In the genomic region with DNA sequence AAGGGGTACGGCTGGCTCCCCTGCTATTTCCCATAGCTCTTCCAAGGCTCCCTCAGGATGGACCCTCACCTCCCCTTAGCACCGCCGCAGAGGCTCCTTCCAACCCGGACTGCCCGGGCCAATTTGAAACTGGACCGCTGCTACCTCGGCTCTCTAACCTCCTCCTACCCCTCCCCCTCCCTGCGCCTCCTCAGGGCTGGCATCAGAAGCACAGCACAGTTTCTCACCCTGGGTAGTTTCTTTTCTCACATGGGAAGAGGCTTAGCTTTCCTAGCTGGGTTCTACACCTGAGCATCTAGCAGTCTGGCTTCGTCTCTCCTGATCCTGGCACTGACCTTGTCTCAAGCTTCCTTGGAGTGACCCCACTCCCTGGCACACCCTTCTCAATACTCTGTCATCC, we compare ENCODE assay signal across 16 mouse cellular contexts. TPM values are rescaled to one million over a fixed set of nuclear protein-coding genes. Genes with fewer than 3 reads are reported as not detected.
DNase-seq lines count a peak whose midpoint lies in the region; ATAC-seq and TF ChIP-seq lines count a peak whose summit lies in the region.
"Had no signal": no experiment of that assay in that cellular context is flagged by ENCODE, and none has a peak within 500 bp of the region (broad histone marks: within the 10 kb centered on the region; RNA-seq: fewer than 3 reads in every experiment).

No protein-coding gene starts in this region.

- DNase-seq in embryo, embryonic 10.5 days (ENCODE audit: low spot score): peak; percentile 6
- no peak for DNase-seq in embryo, embryonic 10 days (ENCODE audit: low spot score)
- no peak for DNase-seq in lung, embryonic 14.5 days
- DNase-seq in lung, postnatal 10 days: no peak
- DNase-seq in kidney, adult 18-20 months: peak; percentile 55
- no peak for DNase-seq in limb, embryonic 10.5 days (ENCODE audit: low spot score)
- DNase-seq in cerebellum, adult 18-20 months: no peak
- no peak for DNase-seq in left cerebral cortex, postnatal 25 days (ENCODE audit: low spot score in 2 of 2)
- DNase-seq: adrenal gland, postnatal 36 days; cerebellum, adult 11 months had no signal

- TF ChIP-seq CTCF in lung, embryonic 14.5 days (IDR thresholded peaks at IDR 0.05; ENCODE audit: low read depth): no peak

- no peak overlapping the region for H3K4me3 ChIP-seq in lung, embryonic 14.5 days (ENCODE audit: low read depth, low read length)
- H3K4me3 ChIP-seq in limb, embryonic 10.5 days: 0 out of 2 replicates have a peak overlapping the region, but pooled peaks have one; percentile 7
- H3K4me3 ChIP-seq: layer of hippocampus, adult 2 months had no signal

- H3K9me3 ChIP-seq in lung, embryonic 14.5 days (ENCODE audit: low read depth, low read length): no peaks in the 10 kb centered on the region
- H3K9me3 ChIP-seq in limb, embryonic 10.5 days (replicated peaks): no peaks in the 10 kb centered on the region

- H3K27me3 ChIP-seq in lung, embryonic 14.5 days (ENCODE audit: insufficient read depth, low read length): peaks cover 4% of the 10 kb centered on the region; the same call in 1 of the 2 replicates
- H3K27me3 ChIP-seq in limb, embryonic 10.5 days (ENCODE audit: low read depth, poor library complexity, severe bottlenecking): no peaks in the 10 kb centered on the region

- H3K27ac ChIP-seq in lung, embryonic 14.5 days (ENCODE audit: low read depth): no peak overlapping the region
- no peak overlapping the region for H3K27ac ChIP-seq in limb, embryonic 10.5 days
- H3K27ac ChIP-seq: layer of hippocampus, adult 2 months; macrophage had no signal

- peak overlapping the region; percentile 42; the same call in 1 of the 2 replicates for H3K4me2 ChIP-seq in lung, embryonic 14.5 days

- no peaks in the 10 kb centered on the region for H3K36me3 ChIP-seq in lung, embryonic 14.5 days (ENCODE audit: insufficient read depth)
- H3K36me3 ChIP-seq in limb, embryonic 10.5 days: no peaks in the 10 kb centered on the region

- H3K9ac ChIP-seq in lung, embryonic 14.5 days: no peak overlapping the region

- no peaks in the 10 kb centered on the region for H3K4me1 ChIP-seq in lung, embryonic 14.5 days (ENCODE audit: insufficient read depth)
- H3K4me1 ChIP-seq in limb, embryonic 10.5 days: peaks cover 13% of the 10 kb centered on the region

- intact Hi-C loops in left cerebral cortex, postnatal 25 days (cut with DNase I): no loop called here

- WGBS in lung, embryonic 14.5 days: 11% methylated on average over 9 of the region's 9 CpGs
- WGBS in limb, embryonic 10.5 days: 10% methylated on average over 9 of the region's 9 CpGs

- no peak for ATAC-seq in lung, embryonic 14.5 days (ENCODE audit: insufficient read depth)
- ATAC-seq: forebrain, embryonic 16.5 days; hindbrain, embryonic 16.5 days had no signal

RNA-seq across cellular contexts. Expression of a gene that starts 0.8 kb away (rescaled TPM):
- 4.4 and 5.9 TPM in 2 replicates for polyA plus RNA-seq in lung, embryonic 14.5 days (2014; fragmentation: Nextera tagmentation; extraction: Ambion mirVana)
- not detected in 2 replicates for polyA plus RNA-seq in limb, embryonic 10.5 days (2016; fragmentation: Nextera tagmentation; extraction: Ambion mirVana)
- not detected for total RNA-seq in left cerebral cortex, postnatal 25 days (2021)
- total RNA-seq: adrenal gland, postnatal 36 days; gastrocnemius, postnatal 4 days; layer of hippocampus, adult 2 months; left cerebral cortex, postnatal 14 days had no signal
- polyA plus RNA-seq: forebrain, embryonic 16.5 days; hindbrain, embryonic 16.5 days; macrophage had no signal

RNA-seq across cellular contexts. Expression of a gene that starts 14.5 kb away (rescaled TPM):
- polyA plus RNA-seq in lung, embryonic 14.5 days (2014; fragmentation: Nextera tagmentation; extraction: Ambion mirVana): 0.14 and 0.34 TPM in 2 replicates
- not detected in 2 replicates for polyA plus RNA-seq in limb, embryonic 10.5 days (2016; fragmentation: Nextera tagmentation; extraction: Ambion mirVana)
- total RNA-seq in left cerebral cortex, postnatal 25 days (2021): 1 to 10 TPM; 1.9 to 3.1 TPM
- polyA plus RNA-seq: macrophage had no signal

Comparison
In these comparisons a context has a peak if more than half of its experiments do, and no peak if none do; other contexts are left out.
1. DNase-seq: peak in embryo, embryonic 10.5 days (single experiment) and kidney, adult 18-20 months (single experiment); none in embryo, embryonic 10 days (single experiment), lung, embryonic 14.5 days (single experiment), lung, postnatal 10 days (single experiment), limb, embryonic 10.5 days (single experiment), cerebellum, adult 18-20 months (0 of 2) and left cerebral cortex, postnatal 25 days (0 of 2).